Mouse (Mus musculus): ENCODE measurements around the gene Hsbp1.

GRCm38 (mm10) chr8:119352977-119353658, 8.8 kb downstream of the Hsbp1 start:
- TF ChIP-seq CTCF (IDR thresholded peaks at IDR 0.05; ENCODE audit: borderline replicate concordance, insufficient read depth, low read length), result no peak
- no peak for TF ChIP-seq POLR2A (IDR thresholded peaks at IDR 0.05; ENCODE audit: low read depth, low read length)

Measured in embryonic fibroblast, embryonic 13.5 days (primary cell).